Mouse (Mus musculus): Measurements from ENCODE around the gene Slc25a10.

The Slc25a10 gene

GRCm38 (mm10) chr11:120548214-120548613 lies 56.6 kb downstream of the Slc25a10 start:
- no peak for DNase-seq

- DNase-seq, result no peak
These were observed 57.1 kb downstream of the Slc25a10 start for GRCm38 (mm10) chr11:120548786-120549167.

All from retina, postnatal 1 day (tissue).